Mouse (Mus musculus) neural tube, embryonic 10.5 days (tissue): ENCODE measurements around the gene Mok.

Experiments used
- DNase-seq: peaks from one replicate; pipeline ENCODE4 v3.0.0-alpha.2; 2017; ENCODE audit warnings: low spot score; ENCODE audit errors: extremely low spot score

Mok gene

DNA sequence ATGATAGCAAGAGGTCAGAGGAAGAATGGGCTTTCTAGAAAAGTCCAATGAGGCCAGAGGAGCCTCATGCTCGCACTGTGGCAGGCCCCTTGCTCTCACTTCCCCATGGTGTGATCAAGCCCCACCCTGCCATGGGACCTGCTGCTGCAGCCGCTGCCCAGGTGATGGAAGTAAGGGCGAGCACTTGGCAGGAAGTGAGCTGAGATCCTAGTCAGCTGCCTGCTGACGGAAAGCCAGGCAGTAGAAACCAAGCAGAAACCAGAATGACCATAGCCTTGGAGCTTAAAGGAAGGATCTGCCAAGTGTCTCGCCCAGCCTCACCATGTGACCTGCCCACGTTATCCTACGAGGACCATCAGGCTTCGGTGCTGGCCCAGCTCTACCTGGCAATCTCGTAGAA, 27.6 kb downstream of the Mok start:
- no peak for DNase-seq

DNA sequence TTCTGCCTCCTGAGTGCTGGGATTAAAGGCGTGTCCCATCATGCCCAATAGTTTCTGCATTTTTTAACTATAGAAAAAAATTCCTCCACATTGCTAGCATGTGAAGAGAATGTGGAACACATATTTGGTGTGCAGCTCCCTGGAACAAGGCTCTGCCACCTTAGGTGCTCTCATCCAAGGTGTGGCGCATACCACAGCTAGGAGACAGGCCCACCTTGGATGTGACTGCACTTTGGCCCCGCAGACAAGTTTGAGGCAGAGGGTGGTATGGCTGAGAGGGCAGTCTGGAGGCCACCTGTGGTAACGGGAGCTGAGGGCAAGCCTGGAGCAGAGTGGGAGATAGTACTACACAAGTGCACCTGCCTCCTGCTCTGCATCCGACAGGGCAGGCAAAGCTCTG, 31.9 kb downstream of the Mok start:
- DNase-seq: no peak

DNA sequence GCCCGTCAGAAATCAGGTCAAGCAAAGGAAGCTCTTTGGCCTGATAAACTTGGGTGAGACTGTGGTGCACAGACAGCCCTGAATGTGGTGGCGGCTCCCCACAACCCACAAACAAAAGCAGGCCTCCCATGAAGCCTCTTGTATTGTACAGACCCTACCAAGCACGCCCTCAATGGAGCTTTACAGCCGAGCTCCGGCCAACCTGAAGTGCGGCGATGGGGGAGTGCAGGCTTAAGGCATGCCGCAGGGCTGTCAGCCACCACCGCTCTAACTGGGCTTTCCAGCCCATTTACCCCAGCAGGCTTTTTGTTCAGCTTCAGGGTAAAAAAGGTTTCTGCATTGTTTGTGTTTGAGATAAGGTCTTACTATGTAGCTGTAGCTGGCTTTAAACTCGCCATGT, 32.3 kb downstream of the Mok start:
- DNase-seq: no peak

DNA sequence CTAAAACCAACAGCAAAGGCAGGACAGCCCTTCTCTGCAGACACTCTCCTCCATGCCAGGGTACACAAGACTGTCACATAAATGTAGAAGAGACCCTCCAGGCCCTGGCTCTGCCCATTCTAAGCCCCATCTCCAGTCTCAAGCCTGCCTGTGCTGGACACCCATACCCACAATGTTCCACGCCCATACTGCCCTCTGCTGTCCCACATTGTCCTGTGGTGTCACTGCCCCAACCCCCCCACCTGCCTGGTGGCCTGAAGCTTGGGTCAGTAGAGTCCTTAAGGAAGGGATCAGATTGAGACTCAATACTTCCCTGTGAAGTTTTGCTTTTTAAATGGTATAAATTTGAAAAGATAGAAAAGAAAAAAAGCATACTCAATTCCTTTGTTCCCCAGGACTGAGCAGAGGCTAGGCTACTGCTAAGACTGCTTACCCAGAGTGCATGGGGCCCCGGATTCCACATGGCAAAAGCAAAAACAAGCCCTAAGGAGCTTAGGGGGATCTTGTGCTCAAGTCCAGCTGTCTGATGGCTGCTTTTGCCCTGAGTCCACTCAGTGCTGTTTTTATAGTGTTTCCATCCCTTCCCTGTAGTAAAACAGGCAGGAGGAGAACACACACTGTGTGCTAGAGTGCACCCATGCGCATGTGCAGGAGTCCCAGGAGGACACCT, 34.3 kb downstream of the Mok start:
- no peak for DNase-seq

DNA sequence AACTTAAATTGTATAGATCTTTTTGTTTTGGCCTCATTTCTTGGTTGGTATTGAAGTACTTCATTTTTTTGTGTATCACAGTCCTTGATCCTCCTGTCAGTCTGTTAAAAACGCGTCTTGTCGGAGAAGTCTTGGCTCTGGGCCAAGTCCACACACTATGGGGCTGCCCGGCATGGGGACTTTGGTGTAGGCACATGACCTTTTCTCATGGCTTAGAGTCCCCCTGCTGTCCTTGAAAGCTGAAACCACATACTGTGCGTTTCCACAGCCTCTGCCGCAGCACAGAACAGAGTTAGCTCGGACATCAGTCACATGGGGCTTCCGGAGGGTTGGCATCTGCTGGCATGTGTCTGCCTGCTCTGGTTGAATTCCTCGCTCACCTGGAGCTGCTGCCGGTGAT, 36.5 kb downstream of the Mok start:
- no peak for DNase-seq

DNA sequence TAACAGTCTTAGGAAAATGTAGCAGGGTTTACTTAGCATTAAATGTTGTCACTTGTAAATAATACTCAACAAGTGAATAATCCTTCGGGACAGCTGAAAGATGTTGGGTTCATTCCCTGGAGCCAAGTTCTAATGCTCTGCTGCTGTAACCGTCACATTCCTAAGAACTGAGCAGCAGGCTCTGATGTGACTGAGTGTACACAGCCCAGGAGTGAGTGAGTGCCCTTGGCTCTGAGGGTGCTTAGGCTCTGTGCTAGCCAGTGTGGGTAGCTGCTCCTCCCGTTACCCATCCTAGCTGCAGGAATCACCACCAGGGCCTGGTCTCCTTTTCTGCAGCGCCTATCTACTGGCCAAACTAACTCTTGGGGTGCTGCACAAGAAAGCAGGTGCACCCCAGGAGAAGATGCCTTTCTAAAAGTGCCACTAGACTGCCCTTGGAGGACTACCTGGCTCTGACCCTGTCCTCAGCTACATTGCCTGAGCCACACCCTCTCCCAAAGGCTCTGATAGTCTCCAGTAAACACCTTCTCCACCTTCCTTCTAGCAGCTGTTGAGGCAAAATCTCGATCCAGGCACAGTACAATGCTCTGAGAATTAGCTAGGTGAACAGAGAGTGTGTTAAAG, 38.0 kb downstream of the Mok start:
- DNase-seq: no peak

DNA sequence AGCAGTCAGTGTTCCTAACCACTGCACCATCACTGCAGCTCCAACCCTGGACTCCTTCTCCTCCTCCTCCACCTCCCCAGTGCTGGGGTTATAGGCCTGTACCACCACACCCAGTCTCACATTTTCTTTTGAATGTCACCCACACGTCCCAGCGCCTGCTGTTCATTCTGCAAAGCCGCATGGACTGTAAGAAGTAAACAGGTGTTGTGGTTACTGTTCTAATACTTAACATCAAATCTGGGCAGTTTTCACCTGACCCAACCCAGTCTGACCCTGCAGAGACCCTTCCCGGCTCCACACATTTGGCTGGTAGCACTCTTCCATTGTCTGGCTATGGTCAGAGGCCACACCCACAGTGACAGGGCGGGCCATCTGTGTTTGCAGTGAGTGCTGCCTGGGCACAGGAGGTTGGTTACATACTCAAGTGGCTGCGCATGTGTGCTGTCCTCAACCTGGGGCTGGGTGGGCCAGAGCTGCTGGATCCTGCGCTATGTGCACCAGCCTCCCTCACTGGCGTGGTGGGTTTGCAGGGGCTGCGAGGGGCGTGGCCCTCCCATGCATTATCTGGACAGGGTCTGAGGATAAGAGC, 38.8 kb downstream of the Mok start:
- DNase-seq: no peak

DNA sequence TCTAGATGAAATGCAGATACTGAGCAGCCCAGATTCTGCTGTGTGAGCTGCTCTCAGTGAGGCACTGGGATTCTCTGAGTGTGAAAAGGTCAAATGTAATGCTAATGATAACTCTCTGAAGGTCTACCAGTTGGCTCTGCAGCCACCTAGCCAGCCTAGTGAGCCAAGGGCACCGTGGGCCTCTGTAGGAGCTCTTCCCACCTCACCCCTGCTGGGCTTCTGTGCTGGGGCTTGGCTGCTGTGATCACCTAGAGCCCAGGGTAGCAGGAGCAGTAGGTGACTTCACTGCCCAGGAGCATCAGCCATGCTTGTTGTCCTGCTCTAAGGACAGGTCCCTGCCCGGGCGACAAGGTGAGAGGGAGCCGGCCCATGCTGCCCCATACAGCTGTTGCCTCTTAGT, 41.5 kb downstream of the Mok start:
- DNase-seq: no peak

DNA sequence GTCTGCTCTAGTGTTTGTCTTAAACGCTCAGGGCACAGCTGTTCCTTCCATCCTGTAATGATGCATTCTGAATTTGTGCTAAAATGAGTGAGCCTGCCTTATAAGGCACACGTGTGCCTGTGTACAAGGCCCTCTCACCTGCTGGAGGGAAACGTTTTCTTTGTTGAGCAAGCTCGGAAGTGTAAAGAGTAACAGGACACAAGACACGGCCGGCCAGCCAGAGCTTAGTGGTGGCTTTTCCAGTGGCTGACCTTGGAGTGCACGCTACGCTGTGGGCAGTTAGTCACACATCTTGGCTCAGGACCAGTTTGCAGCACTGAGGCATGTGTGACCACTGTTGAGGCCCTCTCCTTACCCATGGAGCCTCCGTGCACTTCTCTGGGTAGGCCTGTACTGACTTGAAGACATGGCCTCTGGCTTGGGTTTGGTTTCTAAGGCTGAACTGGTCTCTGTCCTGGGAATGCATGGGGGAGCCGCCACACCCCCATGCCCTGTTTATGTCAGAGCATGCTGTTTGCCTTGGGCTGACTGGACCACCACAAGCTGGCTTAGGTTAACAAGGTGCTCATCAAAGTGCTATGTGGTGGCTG, 42.8 kb downstream of the Mok start:
- no peak for DNase-seq

DNA sequence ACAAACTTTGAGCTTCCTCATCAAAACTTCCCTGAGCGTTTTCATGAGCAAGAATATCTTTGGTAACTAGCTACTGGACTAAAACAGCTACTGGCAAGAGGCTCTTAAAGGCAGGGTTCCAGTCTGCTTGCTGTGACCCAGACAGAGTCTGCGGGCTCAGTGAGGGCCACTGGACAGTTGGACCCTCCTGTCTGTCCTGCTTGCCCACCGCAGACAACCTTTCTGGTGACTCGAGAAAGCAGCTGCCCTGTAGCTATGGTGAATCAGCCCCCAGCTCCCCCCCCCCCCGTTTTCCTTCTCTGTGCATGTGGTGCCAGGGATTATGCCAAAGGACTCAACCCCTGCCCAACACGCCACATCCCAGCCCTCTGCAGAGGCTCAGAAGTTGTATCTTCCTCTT, 43.5 kb downstream of the Mok start:
- DNase-seq: no peak

DNA sequence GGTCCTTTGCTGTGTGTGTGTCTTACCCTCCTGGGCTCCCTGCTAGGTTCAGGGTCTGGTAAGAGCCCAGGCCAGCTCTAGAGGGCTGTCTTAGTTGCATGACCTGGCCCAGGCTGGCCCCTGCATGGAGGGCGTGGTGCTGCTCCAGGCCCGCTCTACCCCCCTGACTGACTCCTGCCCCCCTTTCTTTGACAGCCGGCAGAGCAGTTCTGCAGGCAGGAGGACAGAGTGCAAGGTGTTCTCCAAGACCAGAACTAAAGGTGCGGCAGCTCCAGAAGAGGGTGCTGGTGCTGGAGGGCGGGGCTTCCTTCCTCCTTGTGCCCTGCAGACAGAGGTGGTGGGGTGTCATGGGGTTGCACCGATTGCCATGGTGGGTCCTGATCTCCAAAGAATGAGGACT, 44.0 kb downstream of the Mok start:
- no peak for DNase-seq

DNA sequence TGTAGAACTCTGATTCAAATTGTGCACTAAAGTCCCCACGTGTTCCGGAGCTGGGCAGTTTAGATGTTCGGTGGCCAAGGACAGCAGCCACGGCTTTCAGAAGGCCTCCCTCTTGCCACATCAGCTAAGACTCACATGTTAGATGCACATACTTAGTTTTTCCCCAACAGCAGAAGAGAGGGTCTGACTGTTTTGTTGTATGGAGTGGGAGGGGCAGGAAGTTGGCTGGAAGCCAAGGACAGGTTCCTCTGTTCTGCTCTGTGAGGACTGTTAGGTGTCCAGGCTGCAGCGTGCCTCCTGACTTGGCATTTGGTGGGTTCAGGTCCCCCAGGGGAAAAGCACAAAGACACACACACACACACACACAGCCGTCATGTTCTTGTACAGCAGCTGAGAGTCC, 45.7 kb downstream of the Mok start:
- no peak for DNase-seq

DNA sequence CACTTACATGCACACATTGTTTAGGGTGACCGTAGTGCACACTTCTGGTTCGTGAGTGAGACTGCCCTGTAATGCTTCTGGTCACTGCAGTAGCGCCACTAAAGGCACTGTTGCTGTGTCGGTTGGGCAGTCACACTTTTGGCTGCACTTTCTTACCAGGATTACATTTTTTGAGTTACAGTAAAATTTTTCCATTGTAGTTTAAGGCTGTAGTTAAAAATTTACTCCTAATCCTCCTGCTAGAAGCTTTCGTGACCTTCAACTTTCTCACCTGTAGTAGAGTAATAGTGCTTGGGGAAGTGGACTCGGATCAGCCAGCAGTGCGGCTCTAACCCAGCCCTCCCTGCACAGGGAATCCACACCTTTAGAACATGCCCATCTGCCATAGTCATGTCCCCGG, 49.7 kb downstream of the Mok start:
- DNase-seq: no peak

DNA sequence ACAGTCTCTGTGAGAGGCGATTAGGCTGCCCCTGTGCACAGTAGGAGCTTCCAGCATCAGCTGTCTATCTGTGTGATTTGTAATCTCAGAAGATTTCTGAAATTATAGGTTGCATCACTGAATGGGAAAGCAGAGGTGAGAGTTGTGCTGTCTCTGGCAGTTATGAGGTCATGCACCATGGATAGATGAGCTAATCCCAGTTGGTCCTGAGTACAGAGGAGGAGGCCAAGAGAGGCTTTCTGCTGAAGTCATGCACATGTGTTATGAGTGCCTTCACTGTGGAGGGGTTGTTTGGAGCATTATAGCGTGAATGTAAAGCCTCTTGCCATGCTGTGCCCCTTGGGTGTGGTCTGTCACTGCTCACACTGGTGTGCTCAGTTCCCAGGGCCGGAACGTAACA, 50.2 kb downstream of the Mok start:
- no peak for DNase-seq

DNA sequence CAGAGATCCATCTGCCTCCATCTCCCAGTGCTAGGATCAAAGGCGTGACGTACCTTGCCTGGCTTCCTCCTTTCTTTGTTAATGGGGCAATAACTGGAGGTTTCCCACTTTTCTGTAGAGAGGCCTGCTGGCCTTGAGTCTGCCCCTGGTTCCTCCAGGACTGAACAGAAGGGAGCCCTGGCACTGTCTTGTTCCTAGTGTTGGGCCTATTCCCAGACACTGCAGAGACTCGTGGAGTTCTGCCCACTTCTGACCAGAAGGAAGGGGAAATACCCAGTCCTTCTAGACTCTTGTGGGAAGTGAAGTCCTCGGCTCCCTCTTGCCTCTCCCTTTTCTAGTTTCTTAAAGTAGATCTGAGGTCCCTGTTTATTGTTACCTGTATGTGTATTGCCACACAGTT, 54.5 kb downstream of the Mok start:
- no peak for DNase-seq

DNA sequence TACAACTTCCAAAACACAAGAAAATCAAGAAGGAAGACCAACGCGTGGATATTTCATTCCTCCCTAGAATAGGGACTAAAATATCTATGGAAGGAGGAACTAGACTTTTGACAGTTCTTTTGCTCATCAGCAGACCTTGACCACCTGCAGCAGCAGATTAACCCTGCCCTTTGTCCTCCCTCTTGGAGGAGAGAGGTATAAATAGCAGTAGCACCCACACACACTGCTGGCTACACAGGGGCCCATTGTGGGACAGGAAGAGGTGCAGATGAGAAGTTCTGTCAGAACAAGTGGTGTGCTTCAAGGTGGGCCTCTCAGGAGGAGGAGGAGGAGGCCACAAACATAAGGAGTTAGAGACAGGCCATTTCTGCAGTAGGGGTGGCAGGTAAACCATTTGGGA, 56.5 kb downstream of the Mok start:
- DNase-seq: no peak

DNA sequence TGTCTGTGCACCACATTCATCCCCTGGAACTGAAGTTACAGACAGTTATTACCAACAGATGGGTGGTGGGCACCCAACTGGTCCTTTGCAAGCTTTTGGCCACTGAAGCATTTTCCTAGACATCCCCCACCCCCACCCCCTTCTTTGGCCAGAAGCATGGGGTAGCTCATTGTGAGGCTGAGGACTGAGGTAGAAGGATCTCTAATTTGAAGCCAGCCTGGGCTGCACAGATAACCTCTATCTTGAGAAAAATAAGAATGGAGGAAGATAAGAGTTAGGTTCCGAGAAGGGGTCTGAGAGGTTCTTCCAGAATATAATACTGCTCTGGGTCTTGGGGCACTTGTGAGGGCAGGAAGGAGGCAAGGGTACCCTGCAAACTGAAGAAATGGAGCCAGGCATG, 58.5 kb downstream of the Mok start:
- DNase-seq: no peak

DNA sequence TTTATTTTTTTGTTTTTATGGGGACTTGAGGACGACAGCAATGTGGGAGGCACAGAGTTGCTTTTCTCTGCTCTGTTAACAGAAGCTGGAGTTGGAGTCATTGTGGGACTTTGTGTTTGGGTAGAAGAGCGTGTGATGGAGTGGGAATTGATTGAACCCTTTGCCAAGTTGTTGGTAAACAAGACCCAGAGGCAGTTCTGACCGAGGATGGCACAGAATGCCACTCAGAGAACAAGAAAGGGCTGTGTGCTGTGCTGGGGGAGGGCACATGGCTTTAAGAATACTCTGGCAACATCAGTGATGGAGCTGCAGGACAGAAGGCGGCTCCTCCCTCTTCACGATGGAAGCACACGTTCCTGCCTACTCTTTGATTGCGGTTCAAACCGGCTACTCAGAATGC, 59.6 kb downstream of the Mok start:
- DNase-seq: no peak

DNA sequence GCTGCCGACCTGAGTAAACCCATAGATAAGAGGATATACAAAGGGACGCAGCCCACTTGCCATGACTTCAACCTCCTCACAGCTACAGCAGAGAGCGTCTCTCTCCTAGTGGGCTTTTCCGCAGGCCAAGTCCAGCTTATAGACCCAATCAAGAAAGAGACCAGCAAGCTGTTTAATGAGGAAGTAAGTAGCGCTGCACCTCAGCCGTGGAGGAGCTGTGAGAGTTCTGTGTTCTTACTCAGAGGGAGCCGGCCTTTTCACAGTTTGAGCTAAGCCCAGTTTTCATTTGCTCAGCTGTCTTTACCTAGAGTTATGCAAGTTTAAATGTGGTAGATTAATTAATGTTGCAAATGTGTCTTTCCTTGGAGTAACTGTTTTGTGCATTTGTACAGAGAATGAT, 61.4 kb downstream of the Mok start:
- DNase-seq: no peak

DNA sequence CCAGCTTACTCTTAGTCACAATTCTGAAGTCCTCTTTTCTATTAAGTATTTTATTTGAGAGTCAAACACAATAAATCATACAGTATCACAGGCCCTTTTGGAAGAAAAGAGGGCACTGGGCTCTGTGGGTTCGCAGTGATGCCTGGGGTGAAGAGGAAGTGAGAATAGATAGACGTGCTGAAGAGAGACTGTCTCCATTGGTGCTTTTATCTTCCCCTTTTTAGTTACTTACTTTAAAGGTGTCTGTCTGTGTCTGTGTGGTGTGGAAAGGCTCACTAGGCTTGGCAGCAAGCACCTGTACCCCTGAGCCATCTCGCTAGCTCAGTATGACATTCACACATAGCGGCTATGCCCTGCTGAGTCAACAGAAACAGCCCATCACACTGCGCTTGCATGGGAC, 62.9 kb downstream of the Mok start:
- DNase-seq: no peak

DNA sequence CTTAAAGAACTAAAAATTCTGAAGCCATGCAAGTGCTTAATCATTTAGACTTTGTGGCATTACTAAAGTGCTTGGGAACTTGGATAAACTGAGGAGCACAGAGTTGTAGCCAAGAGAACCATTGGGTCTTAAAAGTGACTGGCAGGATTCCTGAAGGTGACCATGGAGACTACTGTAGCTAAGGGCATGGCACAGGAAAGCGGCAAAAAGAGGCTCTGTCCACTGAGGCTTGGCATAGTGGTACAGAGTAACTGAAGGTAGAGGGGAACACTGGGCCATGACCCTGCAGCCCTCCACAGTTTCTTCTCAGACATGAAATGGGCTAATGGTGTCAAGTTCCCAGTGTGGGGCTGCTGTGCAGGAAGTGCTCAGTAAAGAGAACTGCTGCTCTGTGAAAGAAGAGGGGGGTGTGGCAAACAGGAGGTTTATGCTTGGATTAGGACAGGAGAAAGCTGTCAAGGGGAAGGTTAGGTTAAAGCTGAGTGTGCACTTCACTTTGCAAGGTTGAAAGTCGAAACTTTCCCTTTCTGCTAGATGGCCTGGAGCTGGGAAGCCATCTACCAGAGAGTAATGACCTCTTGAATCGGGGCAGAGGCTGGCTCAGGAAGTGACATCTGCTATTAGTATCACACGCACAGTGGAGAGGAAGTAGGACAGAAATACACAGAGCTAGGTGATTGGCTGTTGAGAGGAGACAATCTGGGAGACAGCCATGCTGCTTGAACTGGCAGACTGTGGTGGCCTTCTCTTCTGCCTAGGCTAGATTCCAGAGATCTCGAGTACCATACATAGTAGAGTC, 64.9 kb downstream of the Mok start:
- DNase-seq: no peak

DNA sequence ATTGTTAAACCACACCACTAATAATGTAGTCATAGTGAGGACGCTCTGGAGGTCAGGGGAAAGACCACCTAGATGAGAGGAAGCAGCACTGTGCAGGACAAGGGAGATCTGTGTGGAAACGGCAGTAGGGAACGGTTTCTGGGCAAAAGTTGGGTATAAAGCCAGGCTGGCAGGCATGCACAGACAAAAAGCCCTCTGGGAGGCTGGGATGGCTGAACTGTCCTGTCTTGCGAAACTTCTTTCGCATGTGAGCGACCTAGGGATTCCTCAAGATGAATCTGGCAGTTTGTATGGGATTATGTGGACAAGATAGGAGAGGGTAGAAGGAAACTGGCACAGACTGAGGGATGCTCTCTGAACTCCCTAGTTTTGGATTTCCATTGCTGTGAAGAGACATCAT, 68.8 kb downstream of the Mok start:
- DNase-seq: no peak
